Mouse (Mus musculus): ENCODE data around the gene Foxl1.
A peak's percentile ranks its signal among the peaks of the same experiment; 100 is the strongest.

The Foxl1 gene

DNA sequence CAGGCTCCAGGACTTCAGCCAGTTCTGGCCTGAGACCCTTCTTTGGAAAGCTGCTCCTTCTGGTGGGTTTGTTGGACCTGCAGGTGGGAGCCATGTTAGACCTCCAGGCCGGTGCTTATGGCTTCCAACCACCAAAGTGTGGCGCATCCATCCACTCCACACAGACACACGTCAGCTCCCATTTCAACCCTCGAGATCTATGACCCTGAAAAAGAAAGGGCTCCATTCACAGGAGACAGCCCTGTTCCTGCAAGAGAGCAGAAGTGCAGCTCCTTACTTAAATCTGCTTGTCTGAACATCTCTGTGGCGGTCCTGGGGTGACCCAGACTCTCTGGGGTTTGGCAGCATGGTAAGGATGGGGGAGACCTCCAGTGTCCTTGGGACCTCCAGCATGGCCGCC lies 34.2 kb upstream of the Foxl1 start:
- DNase-seq = no peak

DNA sequence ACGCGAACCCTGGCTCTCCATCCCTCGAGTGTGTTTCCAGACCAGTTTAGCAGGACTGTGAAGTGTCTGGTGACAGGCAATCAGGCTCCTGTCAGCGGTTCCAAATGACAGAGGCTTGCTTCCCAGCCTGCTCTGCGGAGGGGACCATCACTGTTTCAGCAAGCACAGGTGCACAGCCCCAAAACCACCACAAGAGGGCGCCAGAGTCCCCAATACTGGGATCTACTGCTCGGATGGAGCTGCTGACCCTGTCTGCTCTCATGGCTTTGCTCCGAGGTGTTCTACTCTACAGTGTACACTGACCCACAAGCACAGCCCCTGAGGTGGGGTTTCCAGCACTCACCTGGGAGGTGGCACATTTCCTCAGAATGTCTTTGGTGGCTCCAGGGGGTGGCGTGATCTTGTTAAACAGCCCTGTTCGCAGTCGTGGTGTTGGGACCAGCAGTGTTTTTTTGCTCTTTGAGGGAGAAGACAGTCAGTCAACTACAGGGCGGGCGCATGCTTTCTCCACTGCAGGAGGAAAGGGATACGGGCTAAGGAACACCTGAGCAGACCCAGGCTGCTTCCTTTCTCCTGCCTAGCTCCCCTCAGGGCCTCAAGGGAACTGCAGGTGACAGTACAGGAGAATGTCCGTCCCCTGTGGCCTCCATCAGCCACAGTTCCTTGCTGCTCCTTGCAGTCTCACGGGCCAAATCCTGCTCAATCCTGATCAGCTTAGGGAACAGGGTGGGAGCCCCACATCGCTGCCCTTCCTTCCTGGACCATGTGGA lies 23.5 kb upstream of the Foxl1 start:
- peak; percentile 74 for DNase-seq

DNA sequence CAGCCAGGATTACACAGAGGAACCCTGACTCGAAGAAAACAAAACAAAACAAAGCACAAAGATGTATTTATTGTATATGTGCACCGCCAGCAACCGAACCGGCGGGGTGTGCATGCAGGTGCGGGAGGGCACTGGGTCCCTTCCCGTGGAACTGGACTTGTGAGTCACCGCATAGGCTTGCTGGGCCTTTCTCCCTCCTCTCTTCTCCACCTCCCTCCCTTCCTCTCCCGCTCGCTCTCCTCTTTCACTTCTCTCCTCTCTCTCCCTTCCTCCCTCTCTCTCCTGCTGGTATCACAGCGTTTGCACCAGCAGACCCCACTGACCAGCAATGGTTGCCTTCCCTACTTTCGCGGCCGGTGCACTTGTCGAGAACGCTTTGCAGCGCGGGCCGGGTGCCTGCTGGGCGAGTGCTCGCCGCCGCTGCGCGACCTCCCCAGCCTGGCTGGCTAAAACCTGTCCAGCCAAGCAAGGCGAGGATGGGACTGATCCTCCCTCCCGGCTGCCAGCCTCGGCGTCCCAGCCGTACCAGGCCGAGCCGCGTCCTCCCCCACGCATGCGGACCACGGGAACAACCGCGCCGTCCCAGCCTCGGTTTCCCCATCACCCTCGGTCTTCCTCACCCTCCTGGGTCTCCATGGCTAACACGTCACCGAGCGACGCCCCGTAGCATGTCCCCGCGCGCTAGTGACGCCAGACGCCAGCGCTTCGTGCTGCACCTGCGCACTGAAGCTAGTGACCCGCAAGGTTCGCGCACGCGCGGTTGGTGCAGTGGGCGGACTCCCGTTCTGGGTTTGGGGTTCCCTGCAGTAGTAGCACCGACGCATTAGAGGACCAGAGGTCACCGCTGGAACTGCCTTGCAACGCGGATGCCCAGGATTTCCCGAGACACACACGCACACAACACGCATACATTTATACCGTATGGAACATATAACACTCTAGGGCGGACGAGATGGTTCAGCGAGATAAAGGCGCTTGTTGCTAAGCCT lies 19.8 kb upstream of the Foxl1 start, which contains the start of gene Mthfsd:
Gene Mthfsd (minus strand): TSS at position 725 of the 989 bp plus-strand sequence.
- DNase-seq = peak; percentile 99

DNA sequence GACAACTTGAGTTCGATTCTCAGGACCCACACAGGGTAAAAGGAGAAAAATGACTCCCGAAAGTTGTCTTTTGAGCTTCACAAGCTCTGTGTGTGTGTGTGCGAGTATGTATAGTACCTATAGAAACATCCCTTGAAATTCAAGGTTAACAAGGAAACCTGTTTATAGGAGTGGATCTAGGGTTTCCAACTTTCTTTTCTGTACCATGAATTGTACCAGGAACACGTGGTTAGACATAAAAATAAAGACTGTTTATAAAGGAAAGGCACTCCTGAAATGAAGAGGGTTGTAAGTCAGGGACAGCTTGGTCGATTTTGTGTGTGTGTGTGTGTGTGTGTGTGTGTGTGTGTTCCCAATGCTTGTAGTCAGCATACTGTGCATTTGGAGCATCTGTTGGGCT lies 19.1 kb upstream of the Foxl1 start:
- no peak for DNase-seq

DNA sequence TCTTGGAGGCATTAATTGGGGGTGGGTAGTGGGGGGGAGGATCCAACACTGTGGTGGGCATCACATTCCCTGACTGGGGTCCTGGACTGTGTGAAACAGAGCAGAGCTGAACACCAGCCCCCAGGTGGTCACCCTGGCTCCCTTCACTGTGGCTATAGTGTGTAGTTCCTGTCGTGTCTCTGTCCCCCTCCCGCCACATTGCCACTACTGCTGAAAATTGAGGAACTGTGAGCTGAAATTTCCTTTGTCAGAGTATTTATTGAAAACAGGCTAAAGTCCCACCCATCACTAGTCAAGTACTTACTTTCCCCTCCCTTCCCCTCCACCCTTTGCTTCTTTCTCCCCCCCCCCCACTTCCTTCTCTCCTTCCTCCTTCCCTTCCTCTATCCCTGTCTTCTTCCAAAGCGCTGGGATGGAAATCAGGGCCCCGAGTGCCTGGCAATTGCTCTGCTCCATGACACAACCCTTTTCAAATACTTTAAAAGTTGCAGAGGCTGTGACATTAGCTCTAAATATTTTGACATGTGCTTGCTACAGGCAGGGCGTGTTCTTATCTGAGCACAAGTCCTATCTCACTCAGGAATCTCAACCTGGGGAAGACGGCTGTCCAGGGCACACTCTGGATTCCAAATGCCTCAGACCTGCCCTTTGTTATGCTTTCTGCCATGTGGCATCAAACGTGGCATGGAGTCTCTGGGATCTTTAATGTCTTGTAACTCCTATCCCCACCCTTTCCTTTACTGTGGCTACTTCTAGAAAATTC lies 16.4 kb upstream of the Foxl1 start:
- DNase-seq = no peak

DNA sequence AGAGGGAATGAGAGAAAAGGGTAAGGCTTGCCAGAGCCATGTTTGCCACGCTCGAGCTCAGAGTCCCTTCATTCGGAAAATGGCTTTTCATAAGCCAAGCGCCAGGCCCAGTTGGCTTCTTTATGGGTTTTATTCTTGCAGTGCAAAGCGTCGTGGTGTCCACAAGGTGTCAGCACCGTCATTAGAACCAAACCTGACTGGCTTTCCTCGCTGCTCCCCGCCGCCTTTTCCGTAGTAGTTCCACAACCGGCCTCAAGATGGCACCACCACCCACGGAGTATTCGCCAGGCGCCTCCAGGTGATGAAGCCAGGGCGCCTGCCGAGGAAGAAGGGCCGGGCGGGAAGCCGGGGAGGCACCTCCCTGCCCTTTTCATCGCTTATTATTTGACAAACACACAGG lies 14.5 kb upstream of the Foxl1 start:
- DNase-seq = peak; percentile 97

DNA sequence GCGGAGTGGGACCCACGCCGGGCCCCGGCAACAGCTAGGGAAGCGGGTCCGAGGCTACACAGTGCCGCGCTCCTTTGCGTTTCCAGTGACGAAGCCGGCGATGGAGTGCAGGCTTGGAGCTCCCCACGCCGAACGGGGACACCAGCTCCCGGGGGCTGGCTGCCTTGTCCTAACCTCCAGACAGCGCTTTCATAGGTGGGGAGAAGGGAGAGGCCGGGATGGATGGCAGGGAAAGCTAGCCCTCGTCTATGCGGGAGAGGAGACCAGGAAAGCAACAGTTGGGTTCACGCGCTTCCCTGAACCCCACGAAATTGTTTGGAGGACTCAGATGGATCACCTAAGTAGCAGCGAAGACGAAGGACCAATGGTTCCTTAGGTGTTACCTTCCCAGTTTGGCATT lies 12.6 kb upstream of the Foxl1 start:
- DNase-seq = no peak

DNA sequence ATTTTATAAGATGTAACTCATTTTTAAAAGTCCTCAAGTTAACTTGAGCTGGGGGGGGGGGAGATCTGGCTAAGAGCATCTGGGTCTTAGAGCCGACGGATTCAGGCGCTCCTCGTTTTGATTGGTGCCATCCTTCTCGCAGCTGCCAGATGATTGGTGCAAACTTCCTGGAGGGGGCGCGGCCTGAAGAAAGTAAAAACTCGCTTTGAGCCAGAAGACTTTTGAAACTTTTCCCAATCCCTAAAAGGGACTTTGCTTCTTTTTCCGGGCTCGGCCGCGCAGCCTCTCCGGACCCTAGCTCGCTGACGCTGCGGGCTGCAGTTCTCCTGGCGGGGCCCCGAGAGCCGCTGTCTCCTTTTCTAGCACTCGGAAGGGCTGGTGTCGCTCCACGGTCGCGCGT lies 11.8 kb upstream of the Foxl1 start, which contains the start of gene Foxc2:
Gene Foxc2 (plus strand): TSS at position 224 of the 400 bp plus-strand sequence.
- peak; percentile 93 for DNase-seq

DNA sequence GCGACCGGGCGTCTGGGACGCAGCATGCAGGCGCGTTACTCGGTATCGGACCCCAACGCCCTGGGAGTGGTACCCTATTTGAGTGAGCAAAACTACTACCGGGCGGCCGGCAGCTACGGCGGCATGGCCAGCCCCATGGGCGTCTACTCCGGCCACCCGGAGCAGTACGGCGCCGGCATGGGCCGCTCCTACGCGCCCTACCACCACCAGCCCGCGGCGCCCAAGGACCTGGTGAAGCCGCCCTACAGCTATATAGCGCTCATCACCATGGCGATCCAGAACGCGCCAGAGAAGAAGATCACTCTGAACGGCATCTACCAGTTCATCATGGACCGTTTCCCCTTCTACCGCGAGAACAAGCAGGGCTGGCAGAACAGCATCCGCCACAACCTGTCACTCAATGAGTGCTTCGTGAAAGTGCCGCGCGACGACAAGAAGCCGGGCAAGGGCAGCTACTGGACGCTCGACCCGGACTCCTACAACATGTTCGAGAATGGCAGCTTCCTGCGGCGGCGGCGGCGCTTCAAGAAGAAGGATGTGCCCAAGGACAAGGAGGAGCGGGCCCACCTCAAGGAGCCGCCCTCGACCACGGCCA lies 11.1 kb upstream of the Foxl1 start:
- DNase-seq = no peak

DNA sequence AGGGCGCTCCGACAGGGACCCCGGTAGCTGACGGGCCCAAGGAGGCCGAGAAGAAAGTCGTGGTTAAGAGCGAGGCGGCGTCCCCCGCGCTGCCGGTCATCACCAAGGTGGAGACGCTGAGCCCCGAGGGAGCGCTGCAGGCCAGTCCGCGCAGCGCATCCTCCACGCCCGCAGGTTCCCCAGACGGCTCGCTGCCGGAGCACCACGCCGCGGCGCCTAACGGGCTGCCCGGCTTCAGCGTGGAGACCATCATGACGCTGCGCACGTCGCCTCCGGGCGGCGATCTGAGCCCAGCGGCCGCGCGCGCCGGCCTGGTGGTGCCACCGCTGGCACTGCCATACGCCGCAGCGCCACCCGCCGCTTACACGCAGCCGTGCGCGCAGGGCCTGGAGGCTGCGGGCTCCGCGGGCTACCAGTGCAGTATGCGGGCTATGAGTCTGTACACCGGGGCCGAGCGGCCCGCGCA lies 10.5 kb upstream of the Foxl1 start:
- no peak for DNase-seq

DNA sequence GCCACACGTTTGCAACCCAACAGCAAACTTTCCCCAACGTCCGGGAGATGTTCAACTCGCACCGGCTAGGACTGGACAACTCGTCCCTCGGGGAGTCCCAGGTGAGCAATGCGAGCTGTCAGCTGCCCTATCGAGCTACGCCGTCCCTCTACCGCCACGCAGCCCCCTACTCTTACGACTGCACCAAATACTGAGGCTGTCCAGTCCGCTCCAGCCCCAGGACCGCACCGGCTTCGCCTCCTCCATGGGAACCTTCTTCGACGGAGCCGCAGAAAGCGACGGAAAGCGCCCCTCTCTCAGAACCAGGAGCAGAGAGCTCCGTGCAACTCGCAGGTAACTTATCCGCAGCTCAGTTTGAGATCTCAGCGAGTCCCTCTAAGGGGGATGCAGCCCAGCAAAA lies 9.8 kb upstream of the Foxl1 start:
- DNase-seq = no peak

DNA sequence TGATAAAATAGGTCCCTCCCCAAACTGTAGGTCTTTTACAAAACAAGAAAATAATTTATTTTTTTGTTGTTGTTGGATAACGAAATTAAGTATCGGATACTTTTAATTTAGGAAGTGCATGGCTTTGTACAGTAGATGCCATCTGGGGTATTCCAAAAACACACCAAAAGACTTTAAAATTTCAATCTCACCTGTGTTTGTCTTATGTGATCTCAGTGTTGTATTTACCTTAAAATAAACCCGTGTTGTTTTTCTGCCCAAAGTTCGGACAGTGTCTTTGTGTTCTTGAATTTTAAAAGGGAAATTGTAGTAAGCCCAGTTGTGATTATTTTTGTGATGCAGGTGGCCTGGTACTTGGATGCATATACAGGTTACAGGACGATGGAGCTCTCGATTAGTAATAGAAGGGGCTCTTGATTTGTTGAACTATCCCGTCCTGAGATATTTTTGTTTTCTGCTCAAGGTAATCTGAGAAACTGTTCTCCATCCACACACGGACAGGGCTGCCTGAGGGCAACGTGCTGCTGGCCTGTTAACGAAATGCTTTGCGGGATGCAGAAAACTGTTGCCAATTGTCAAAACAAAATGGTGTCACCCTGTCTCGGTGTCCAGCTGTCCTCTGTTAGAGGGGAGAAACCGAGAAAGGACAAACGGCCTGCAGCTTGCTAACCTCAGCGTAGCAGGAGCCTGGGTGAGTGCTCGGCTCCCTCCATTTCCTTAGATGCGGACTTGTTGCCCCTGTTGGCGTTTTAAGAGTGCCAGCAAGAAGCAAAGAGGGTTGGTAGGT lies 8.9 kb upstream of the Foxl1 start:
- no peak for DNase-seq

DNA sequence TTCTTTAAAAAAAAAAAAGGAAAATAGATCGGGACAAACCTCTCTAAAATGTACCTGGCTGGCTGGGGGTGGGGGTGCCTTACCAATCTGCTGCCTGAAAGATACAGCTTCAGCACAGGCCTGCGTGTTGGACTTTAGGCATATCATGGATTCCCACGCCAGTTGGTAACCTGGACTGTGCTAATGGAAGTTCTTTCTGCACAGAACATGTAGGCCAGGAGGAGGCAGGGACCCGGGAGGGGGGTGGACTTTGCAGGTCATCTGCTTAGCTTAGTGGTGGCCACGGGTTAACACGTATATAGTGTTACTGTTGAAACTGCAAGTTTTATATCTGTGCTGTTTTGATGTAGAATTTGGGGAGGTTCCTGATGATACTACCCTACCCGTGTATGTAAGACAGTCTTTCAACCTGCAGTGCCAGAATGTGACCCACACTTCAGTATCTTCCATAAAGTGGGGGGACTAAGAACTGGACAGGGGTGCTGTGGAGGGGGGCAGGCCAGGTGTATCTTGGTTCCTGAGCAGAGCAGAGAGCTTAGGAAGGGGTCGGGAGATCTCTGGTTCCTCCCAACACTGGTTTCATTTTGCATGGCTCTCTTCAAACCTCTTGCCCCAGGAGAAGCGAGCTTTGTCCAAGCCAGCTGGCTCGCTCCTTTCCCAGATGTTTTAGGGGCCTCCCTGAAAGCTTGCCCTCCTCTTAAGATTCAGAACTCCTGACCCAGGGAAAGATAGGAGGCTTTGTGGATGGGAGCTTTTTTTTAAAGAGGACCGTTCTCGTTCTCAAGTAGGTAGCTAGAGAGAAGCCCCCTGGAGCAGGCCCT lies 7.9 kb upstream of the Foxl1 start:
- DNase-seq = no peak

DNA sequence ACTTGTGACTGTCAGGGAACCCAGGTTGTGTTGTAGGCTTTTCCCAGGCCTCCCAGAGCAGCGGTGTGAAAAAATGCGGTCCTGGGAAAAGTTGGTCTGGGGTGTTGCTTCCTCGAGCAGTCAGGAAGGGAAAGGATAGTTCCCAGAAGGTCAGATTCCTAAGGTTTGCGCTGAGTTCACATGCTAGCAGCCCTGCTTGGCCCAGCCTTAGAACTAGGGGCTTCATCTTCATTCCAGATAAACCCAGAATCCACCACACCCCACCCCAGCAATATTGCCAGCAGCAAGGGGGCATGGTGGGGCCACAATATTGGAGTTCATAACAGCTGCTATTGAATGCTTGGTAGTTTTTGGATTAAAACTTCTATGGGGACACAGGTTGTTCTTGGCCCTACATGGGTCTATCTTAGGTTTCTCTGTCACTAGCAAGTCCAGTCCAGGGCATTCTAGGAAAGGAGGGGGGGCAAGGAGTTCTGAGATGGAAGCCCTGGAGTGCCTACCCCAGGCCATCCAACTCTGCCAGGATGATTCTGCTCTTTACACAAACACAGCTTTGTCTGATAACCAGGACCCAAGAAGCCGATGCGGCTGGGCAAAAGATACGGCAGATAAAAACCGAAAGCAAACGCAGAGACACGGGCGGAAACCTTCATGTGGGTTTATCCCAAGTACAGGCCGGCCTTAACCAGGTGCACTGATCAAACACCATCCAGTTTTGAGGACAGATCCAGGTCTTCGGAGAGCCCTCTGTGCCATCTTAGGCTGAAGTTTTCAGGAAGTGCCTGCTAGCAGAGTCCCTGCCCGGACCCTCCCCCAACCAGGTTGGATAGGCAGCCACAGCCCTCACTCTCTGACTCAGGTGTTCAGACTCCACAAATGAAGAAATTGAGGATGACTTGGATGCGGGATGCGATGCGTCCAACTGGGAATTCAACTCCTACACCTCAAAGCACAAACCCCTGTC lies 7.0 kb upstream of the Foxl1 start:
- no peak for DNase-seq

DNA sequence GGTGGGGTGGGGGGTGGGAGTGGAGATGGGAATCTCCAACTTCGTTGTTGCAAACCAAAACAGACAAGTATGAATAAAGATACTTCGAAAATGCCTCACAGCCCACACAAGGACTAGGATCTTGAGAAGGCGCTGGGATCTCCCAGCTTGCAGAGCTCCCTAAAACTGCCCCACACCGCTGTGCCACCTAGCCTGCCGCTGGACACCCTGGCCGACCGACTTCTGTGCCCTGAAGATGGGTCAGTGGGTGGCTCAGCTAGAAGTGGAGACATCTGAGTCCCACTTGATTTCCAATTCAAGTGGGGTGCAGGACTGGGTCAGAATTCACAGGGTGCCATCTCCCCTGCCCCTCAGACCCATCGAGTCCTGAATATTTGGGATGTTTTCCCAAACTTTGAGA lies 6.0 kb upstream of the Foxl1 start:
- no peak for DNase-seq

DNA sequence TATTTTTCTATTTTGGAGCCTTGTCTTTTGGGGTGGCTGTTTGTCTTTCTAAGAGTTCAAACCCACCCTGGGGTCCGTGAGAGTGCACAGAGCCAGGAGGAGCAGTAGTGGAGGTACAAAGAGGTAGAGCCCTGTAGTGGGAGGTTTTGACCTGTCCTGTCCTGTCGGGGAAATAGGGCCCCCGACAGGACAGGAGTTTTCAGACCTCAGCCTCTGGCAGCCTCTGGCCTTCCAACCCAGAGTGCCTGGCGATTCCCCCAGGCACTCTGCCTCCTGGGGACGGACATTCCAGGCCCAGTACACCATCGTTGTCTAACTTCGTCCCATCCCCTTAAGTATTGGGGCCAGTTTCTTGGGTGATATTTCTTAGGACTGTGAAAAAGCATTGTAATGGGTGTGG lies 5.4 kb upstream of the Foxl1 start:
- DNase-seq = no peak

DNA sequence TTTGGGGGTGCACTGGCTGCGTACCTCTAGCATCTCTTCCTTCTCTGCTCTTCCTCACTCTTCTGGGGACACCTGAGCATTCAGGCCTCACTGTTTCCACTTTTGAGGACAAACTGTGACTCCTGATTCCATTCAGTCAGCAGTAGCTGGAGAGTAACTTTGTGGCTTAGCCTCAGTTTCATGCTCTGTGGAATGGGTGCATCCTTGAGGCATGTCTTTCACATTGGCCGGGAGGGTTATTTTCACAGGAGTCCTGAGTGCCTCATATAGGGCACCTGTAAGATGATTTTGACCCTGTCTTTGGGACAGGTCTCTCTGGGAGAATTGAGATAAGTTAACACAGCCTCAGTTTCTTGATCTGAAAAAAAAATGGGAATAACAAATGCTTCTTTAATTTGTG lies 4.6 kb upstream of the Foxl1 start:
- no peak for DNase-seq

DNA sequence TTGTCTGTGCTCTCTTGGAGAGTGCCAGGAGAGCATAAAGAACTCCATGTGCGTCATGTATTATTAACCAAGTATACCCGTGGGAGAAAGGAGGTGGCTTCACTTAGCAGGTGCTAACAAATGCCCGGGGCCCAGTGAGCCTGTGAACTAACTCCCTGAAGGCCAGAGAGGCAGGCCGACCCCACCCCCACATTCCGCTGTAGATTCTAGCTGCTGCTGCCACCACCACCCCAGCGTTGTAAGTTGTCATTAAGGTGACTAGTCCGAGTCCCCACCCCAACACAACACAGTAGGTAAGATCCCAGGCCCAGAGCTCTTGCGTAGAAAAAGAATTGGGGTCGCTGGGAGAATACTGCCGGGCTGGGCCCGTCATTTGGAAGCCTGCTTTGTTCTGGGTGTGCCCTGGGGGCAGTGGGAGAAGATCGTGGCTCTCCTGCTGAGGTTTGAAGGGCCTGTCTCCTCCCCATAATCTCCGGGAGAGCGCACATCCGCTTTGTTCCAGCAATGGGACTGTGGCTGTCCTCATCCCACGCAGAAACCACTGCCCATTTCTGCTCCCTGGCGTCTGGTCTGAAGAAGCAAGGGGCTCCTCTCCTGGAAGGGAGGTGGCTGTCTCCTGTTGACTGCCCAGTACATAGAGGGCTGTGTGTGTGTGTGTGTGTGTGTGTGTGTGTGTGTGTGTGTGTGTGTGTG lies 3.0 kb upstream of the Foxl1 start:
- DNase-seq = no peak

DNA sequence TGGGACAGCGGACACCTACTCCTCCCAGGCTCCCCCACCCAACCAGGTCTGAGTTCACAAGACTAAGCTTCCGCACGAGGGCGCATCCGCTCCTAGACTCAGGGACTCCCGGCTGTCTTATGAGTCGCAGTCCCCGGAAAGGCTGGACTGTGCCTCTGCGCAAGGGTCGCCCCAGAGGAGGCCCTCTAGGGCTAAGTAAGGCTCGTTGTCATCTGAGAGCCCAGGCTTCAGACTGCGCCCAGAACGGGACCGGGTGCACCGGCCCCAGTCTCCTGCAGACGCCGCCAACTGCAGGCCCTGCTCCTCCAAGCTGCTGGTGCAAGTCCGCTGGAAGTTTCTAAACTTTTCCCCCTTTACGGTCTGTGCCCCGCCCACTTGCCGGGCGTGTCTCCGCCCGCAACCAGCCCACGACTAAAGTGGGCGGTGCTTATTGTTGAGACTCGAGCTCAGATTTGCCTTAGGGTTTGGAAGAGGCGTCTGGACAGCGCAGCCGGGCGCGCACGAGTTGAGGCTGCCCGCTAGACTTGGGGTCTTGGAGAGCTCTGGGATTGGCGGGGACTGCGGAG lies 2.3 kb upstream of the Foxl1 start:
- DNase-seq = peak; percentile 68
